Mouse (Mus musculus) heart, postnatal 25 days (tissue): ENCODE measurements around the gene Pomt1. TPM values are rescaled to one million over a fixed set of nuclear protein-coding genes. Genes with fewer than 3 reads are reported as not detected.

Experiments used
- DNase-seq: peaks from one replicate; pipeline ENCODE4 v3.0.0; 2022; ENCODE audit warnings: low spot score
- intact Hi-C: fragments of 180-260 bp; cut with DNase I; formaldehyde crosslinking; loops from one replicate; pipeline ENCODE4 v1.15.1; 2025
- total RNA-seq, 2 experiments: library from RNA; stranded (reverse); gene quantifications; 2 replicates each; pipeline ENCODE4 v1.2.3; 2021

Pomt1 gene
- total RNA-seq, 2 experiments from 2014 or later: 13.5 to 14.9 TPM

DNA sequence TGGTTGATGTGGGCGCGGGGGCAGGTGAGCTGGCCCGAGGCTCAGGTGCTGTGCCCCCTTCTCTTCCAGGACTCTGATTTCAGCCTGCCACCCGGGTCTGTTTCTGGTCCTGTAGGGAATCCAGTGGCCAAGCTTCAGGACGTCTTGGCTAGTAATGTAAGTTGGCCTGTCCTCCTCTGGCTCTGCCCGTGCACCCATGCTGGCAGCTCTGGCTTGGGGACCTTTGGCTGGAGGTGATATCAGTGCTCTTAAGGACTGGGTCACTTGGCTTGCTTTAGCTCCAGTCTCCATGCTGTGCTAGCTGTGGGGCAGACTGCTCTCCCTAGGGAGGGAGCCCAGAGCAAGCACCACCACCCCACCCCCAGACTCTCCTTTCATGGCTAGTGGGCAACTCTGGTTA, 16.4 kb upstream of the Pomt1 start:
- DNase-seq: no peak
- intact Hi-C loops: no loop called here

GRCm38 (mm10) chr2:32220969-32221368, 15.4 kb upstream of the Pomt1 start:
- no peak for DNase-seq
- intact Hi-C loops: no loop called here

GRCm38 (mm10) chr2:32221577-32221976, 14.8 kb upstream of the Pomt1 start:
- no peak for DNase-seq
- intact Hi-C loops: no loop called here

- intact Hi-C loops: no loop called here
- no peak for DNase-seq
These were observed 14.3 kb upstream of the Pomt1 start for GRCm38 (mm10) chr2:32222057-32222456.

DNA sequence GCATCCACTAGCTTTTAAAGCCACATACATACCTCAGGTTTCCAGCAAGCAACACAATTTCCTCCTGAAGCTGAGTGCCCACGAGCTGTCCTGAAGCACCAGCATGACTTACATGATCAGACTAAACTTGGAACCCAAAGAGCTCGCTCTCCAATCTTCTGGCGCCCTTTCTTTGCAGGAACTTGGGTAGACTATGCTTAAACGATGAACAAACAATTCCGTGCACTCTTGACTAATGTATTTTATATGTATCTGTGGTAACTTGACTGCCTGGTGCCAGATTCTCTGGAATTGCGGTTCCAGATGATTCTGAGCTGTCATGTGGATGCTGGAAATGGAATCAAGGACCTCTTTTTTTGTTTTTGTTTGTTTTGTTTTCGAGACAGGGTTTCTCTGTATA, 957 bp upstream of the Pomt1 start:
- intact Hi-C loops: loop anchor here (5.0 kb wide), 1 partner anchor 83 kb away; the partner anchor contains the start of gene Prrc2b
- DNase-seq: no peak

GRCm38 (mm10) chr2:32236760-32237487, 534 bp downstream of the Pomt1 start:
- DNase-seq: no peak
- intact Hi-C loops: loop anchor here (5.0 kb wide), 1 partner anchor 85 kb away; the partner anchor contains the start of gene Prrc2b

DNA sequence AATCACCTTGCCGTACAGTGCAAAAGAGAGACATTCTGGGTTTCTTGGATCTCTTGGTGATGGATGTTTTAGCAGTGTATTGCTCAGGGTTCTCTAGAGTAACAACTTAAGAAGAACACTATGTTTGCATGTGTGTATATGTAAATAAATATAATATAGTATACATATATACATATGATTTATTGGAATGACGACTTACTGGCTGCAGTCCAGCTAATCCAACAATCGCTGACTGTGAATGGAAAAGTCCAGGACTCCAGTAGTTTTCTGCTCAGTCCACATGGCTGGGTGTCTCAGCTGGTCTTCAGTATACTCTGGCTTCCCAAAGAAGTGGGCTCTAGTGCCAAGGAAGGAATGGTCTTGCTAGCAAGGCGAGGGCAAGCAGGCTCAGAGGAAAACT, 1.2 kb downstream of the Pomt1 start:
- intact Hi-C loops: loop anchor here (5.0 kb wide), 1 partner anchor 85 kb away; the partner anchor contains the start of gene Prrc2b
- DNase-seq: no peak

GRCm38 (mm10) chr2:32238708-32239435, 2.5 kb downstream of the Pomt1 start:
- intact Hi-C loops: loop anchor here (5.0 kb wide), 1 partner anchor 87 kb away; the partner anchor contains the start of gene Prrc2b
- DNase-seq: no peak

DNA sequence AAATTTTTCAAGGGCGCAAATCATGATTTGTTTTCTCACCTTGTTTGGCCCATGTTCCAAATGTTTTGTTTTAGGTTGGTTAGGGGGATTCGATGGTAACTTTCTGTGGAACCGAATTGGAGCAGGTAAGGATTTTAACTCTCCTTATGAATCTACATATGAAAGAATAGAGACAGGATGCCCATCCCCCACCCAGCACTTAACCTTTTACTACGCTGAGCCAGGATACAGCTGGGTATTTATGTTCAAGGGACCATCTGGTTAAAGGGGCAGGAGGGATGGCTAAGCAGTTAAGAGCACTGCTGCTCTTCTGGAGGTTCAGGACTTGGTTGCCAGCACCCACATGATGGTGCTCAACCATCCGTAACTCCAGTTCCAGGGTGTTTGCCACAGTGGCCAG, 4.2 kb downstream of the Pomt1 start:
- DNase-seq: no peak
- intact Hi-C loops: no loop called here

DNA sequence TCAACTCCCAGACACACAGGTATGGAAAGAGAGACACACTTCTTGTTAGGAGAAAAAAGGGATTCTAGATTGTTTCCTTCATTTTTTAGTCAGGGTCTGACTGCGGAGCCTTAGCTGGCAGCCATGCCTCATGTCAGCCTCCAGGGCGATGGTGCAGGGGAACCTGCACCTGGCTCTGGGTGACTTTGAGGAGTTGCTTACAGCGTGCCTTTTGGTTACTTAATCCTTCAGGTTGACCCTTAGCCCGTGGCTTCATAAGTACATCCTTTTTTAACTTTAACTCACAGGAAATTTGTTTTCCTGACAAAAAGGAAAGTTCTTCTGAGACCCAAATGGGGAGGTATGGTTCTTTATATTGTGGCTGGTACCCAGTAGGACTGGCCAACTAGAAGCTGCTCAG, 6.6 kb downstream of the Pomt1 start:
- no peak for DNase-seq
- intact Hi-C loops: no loop called here

DNA sequence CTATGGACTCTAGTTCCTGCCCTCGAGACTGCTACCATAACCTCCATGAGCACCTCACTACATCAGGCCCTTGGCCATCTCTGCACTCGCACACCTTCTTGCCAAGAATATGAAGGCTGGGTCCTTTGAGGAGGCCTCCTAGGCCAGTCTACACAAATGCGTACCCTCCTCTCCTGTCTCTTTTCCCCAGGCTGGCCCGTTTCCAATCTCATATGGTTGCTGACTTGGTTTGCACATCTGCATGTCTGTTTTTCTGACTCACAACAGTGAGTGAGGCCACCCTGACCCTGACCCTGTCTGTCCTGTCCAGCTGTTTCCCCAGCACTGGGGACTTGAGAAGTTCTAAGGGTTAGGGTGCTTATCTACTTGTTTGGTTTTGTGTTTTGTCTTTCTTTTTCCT, 10.4 kb downstream of the Pomt1 start:
- no peak for DNase-seq
- intact Hi-C loops: no loop called here

- no peak for DNase-seq
- intact Hi-C loops: no loop called here
These were observed 12.3 kb downstream of the Pomt1 start for GRCm38 (mm10) chr2:32248377-32249361.

DNA sequence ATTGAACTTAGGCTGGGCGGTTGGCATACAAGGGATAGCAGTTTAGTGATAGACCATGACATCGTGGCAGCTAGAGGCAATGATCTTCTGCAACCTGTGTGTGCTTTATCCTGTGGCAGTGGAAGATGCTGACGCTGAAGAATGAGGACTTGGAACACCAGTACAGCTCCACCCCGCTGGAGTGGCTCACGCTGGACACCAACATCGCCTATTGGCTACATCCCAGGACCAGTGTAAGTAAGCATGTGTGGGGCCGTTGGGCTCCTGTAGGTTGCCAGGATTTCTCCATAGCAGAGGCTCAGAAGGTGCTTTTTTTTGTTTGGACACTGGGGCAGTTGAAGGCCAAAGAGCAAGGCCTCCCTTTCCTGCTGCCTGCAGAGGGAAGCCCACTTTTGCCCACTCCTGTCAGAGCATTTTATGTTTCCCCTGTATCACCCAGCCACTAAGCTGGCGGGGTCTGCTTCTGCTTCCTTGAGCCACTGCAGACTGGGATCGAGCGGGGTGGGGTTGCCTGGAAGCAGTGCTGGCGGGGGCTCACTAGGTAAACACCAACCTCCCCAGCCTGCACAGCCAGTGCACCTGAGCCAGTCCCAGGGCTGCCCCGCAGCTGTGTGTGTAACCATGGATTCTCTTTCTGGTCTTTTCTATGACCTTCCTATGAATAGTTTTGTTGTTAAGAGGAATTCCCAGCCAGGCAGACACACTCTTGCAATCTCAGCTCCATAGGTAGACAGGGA, 15.6 kb downstream of the Pomt1 start:
- DNase-seq: no peak
- intact Hi-C loops: no loop called here

- DNase-seq: no peak
These were observed 16.3 kb downstream of the Pomt1 start for GRCm38 (mm10) chr2:32252658-32253057.

GRCm38 (mm10) chr2:32253352-32253751, 17.0 kb downstream of the Pomt1 start:
- intact Hi-C loops: no loop called here
- DNase-seq: no peak

More at GRCm38 (mm10) chr2:32252658-32253057, 16.3 kb downstream of the Pomt1 start:
- intact Hi-C loops: no loop called here

DNA sequence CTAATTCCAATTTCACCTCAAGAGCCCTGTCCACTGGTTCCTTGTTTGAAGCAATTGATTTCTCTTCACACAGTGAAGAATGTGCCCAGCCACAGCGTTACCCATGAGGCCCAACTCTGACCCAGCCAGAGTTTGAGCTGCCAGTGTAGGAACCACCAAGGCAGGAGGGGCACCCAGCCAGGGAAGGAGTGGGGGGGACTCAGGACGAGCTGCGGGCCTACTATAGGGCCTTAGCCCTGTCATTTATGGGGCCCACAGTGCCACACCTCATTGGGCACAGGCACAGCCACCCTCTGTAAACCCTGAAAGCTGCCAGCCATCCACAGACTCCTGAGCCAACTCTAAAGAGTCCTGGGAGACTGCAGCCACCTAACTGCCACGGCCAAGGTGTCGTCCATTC, 18.2 kb downstream of the Pomt1 start:
- intact Hi-C loops: no loop called here
- no peak for DNase-seq

- no peak for DNase-seq
- intact Hi-C loops: no loop called here
These were observed 19.9 kb downstream of the Pomt1 start for GRCm38 (mm10) chr2:32256273-32256672.

GRCm38 (mm10) chr2:32258887-32259533, 22.6 kb downstream of the Pomt1 start:
- intact Hi-C loops: no loop called here
- no peak for DNase-seq
